Mouse (Mus musculus) lung, postnatal 4 days (tissue): ENCODE data around the gene Chil1.

ENCODE experiments used
- DNase-seq, 2 experiments: peaks; one replicate each; pipeline ENCODE4 v3.0.0; 2021

Gene Chil1

DNA sequence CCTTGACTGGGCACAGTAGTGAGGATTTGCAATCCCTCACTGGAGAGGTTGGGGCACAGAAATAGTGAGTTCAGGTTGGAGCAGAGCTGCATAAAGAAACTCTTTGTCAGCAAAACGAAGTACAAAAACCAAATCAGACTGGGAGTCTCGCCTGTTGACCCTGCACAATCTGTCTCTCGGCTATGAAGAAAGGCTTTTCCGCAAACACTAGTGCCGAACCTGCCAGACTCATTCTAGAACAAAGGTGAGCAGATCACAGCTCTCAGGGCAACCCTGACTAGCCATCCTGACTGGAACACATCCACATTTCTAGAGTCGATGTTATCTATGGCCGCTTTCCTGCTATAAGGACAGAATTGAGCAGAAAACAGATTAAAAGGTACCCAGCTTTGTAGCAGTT is 8.9 kb upstream of the Chil1 start:
- DNase-seq = no peak

DNA sequence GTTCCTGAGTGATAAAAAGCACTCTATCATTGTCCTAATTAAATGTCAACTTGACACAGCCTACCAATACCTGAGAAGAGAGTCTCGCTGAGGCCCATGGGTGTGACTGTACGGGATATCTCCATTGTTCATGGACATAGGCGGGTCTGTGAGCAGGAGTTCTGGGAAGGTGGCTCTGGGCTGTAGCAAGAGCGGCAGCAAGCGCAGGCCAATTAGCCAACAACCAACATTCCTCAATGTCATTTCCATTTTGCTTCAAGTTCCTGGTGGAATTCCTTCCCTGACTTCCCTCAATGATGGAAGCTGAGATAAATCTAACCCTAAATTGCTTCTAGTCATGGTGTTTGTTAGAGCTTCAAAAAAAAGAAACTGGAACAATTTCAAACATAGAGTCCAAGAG is 4.0 kb upstream of the Chil1 start:
- no peak for DNase-seq

DNA sequence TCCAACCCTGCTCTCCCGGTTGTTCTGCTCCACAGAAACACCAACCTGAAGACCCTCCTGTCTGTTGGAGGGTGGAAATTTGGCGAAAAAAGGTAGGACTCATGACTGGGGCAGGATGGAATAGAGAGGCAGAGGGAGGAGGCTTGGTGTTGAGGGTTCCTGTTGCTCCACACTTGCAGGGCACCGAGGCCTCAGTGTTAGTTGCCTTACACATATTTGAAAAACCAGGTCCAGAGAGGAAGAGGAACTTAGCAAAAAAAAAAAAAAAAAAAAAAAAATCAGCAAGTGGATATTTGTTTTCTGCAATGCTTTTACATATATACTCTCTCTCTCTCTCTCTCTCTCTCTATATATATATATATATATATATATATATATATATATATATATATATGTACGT is 2.1 kb downstream of the Chil1 start:
- no peak for DNase-seq

DNA sequence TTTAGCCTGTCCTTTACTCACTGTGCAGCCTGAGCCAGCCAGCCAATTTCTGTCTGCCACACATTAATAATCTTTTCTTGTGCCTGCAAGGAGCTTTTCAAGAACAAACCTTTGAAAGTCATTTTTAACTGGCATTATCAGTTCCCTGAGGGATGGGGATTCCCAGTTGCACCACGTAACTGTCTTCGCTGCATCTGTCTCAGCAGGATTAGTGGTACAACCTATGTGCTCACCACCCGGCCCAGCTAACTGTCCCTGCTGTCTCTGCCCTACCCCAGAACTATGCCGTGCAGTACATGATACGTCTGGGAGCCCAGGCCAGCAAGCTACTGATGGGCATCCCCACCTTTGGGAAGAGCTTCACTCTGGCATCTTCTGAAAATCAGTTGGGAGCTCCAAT is 6.2 kb downstream of the Chil1 start:
- no peak for DNase-seq

DNA sequence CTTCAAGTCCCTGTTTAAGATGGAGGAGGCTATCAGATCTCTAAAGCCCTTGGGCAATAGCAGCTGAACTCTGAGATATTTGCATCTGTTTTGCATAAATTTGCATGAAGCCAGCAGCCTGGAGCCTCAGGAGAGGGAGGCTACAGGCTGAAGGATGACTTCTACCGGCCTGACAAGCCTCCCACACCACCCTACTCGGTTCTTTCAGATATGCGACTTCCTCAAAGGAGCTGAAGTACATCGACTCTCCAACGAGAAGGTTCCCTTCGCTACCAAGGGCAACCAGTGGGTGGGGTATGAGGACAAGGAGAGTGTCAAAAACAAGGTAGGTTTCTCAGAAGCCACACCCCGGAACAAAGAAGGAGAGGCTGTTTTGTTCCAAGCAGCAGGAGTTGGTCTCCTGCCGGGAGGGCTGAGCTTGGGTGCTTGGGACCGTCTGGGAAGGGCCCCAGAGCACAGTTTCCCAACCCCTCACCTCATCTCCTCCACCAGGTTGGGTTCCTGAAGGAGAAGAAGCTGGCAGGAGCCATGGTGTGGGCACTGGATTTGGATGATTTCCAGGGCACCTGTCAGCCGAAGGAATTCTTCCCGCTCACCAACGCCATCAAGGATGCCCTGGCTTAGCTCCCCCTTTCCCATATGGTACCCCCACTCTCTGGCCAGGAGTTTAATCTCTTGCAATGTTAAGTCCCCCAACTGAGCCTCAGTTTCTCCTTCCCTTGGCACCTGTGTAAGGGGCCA is 7.2 kb downstream of the Chil1 start:
- DNase-seq = peak; percentile 71 to 75

DNA sequence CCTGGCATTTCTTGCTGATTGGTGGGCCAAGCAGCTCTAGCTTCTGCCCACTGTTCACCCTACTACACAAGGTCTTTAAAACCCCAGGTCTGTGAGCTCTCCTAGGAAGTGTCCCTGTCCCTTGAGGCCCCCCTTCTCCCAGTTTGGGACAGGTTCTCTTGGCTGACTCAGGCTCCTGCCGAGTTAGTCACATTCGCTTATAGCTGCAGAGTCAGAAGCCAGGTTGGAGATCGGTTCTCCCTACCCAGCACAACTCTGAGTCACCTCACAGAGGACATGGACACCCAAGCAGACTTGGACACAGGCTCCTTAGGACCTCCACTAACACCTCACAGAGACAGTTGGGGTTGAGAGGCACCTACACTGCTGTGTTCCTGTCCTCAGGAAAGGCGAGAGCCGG is 9.2 kb downstream of the Chil1 start:
- no peak for DNase-seq

DNA sequence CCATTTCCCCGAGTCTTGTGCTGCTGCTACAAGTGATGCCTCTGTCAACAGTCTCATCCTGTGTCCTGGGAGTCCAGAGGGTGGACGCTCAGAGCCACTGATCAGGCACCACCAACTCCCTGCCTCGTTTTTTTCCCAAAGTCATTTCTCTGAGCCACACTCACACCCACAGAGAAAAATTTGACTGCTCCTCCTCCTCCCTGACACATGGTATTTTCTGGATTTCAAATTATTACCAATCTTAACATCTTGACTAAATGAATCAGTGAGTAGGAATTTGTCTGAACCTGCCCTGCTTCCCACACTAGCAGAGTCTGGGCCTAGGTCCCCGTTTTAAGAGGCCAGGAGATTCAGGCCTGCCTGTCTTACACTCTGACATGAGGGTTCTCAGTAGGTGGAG is 10.0 kb downstream of the Chil1 start:
- no peak for DNase-seq

DNA sequence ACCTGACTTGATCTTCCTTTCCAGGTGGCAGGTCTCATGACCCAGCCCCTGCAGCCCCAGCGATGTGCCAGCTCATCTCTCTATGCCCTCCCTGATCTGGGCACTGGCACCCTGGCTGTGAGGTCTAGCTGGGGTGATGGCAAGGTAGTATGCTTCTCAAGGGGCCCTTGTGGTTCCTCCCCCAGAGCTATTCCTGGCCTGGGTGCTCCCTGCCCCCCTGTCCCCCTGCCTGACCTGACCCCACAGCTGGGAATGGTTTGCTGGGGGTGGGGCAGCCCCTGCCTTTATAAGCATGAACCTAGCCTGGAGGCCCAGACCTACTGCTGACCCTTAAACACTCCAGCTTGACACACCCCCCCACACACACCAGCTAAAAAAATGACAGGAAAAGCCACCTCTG is 11.2 kb downstream of the Chil1 start, which contains the start of gene Mybph:
Gene Mybph (plus strand): TSS at position 323 of the 400 bp plus-strand sequence.
- no peak for DNase-seq

DNA sequence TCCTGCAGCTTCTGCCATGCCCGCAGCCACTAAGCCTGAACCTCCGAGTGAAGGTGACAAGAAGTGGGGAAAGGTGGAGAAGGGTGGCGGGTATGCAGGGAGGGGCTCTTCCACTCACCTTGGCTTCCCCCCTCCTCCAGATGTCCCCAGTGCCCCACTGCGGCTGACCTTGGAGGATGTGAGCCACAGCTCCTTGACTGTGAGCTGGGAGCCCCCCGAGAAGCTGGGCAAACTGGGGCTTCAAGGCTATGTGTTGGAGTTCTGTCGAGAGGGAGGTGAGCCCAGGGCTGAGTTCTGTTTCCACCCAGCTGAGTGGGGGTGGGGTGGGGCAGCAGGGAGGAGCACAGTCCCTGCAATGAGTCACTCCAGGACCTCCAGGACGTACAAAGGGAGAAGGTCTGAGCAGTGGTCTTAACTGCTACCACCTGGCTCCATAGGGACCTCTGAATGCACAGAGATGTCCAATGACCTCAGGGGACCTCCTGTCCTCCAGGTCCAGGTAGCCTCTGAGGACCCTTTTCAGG is 11.8 kb downstream of the Chil1 start:
- DNase-seq = no peak

DNA sequence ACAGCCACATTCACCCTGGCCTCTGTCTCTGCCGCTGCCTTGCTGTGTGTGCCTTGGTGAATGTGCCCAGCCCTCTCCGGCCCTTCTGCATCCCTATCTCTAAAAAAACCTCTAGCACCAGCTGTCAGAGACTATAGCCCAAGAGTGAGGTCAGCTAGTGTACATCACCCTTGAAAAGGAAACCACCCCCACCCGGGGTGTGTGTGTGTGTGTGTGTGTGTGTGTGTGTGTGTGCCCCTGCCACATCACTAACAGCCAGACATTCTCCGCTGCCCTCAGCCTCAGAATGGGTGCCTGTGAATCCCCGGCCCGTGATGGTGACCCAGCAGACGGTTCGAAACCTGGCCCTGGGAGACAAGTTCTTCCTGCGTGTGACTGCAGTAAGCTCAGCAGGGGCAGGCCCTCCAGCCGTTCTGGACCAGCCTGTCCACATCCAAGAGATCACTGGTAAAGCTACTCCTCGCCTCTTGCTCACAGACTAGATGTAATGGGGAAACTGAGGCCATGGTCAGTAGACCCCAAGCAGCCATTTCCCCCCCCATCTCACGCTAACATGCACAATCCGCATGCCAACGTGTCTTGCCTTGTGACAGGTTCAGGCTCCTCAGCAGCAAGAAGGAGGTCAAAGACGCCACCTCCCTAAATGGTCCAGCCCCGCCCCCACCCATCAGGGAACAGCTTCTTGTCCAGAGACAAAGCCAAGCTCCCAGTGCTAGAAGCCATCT is 12.5 kb downstream of the Chil1 start:
- no peak for DNase-seq

DNA sequence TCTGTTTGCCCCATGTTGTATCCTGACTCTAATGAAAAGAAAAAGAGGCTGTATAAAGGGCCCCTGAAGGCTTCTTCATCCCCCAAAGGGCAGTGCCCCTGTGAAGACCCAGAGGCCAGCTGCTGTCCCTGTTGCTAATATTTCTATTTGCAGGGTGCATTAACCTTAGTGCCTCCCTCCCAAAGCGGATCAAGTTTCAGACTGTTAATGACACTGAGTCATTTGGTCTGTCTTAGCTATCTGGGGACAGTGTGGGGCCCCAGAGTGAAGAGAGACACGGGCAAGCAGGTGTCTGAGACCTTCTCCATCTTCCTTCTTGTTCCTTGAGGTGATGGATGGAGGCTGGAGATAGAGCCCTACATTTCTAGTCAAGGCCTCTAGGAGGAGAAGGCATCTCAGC is 13.1 kb downstream of the Chil1 start:
- DNase-seq = no peak

DNA sequence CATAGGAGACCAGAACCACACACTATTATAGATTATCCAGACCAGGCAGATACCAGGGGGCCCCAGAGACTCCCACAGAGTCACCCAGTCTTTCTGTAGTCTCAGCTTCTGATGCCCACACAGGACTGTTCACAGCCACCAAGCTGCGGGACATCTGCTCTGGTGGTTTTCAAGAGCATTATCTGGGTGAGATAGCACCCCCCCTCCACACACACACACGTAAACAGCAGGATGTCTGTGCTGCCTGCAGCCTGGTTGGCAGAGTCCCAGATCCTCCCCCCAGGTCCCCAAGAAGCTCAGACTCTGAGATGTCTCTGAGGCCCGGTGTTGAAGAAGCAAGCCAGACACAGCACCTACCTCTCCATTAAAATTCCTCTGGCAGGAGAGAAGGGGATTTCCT is 13.6 kb downstream of the Chil1 start:
- DNase-seq = no peak

DNA sequence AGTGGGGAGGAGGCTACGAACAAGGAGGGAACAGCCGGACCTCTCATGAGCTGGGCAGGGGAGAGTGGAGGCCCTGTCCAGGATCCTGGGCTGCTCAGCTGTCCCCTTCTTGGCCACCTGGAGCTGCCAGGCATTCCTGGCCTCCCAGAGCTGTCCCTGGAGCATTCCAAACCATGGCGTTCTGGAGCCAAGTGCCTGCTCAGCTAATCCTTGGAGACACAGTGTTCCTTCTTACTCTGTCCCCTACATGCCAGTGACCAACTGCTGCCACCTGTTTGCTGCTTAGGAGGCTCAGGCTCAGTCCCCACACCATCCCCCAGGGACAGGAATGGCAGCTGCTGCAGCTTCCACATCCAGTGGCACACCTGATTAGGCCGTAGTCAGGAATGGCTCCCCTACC is 14.0 kb downstream of the Chil1 start:
- DNase-seq = peak; percentile 21 to 51

DNA sequence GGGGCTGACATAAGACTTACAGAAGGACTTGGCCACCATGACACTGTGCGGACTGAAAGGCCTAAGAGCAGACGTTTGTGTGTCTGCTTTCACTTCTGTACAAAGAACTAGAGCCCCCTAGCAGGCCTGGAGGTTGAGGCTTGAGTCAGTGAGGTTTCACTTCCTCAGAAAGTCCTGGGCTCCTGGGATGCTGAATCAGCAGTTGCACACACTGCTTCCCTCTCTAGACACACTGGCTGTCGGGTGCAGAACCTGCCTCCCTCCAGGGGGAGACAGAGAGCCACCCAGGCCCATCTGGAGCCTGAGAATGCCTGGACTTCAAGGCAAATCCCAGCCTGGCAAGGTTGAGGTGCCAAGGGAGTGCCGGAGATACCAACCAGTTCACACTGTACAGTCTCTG is 14.4 kb downstream of the Chil1 start:
- DNase-seq = peak; percentile 82 to 84

DNA sequence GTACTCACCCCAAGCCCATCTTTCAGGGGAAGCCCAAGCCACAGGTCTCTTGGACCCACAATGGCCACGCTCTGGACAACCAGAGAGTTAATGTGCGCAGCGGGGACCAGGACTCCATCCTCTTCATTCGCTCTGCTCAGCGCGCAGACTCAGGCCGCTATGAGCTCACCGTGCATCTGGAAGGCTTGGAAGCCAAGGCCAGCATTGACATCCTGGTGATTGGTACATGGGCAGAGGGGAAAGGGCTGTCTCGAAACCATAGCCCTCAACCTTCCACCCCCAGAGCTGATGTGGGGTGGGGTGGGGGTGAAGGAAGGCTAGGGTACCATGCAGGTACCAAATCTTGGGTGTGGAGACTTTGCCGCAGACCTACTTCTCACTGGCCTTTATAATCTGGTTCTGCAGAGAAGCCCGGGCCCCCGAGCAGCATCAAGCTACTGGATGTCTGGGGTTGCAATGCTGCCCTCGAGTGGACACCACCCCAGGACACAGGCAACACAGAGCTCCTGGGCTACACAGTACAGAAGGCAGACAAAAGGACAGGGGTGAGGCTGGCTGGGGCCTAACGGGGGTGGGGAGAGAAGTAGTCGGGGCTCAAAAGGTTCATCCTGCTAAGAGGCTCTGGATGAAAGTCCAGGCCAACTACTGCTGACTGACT is 15.5 kb downstream of the Chil1 start:
- DNase-seq = no peak

DNA sequence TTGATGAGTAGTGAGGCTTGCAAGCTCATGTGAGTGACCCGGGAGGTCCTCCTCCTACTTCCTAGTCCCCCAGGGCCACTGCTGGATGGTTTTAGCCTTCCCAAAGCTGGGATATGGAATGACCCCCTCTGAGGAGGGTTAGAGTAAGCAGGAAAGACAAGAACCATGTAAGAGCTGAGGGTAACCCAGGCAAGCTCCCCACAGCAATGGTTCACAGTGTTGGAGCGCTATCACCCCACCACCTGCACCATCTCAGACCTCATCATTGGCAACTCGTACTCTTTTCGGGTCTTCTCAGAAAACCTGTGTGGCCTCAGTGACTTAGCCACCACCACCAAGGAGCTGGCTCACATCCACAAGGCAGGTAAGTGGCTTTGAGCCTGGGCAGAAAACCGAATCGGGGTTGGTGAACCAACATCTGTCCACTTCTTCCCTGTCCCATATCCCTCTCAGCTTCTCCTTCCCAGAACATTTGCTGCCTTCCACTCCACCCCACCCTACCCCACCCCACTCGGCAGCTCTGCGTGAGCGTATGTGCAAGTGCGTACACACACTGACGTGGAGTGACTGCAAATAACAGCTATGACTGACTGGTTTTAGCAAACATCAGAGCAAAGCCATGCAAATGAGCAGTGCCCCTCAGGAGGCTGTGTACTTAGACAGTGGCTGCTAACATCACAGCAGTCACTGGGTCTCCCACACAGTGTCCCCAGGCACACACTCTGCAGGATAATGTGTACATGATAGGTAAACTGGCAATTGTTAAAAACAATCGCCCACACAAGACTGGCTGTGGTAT is 16.4 kb downstream of the Chil1 start:
- DNase-seq = no peak

DNA sequence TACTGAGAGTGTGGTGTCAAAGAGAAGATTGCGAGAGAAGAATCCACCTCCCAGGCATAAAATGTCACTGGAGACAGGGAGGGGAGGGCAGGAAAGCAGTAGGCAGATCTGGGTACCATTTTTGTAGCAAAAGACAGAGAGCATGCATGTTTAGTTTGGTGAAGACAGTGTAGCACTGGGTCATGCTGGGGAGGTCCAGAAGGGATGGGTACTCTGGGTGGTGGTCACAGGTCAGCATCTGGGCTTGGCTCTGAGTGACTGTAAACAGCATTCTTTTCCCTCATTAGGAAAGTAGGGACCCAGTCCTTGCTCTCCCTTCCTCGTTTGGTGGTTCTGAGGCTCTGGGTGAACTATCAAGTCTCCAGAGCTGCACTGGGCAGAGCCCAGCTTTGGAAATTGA is 18.5 kb downstream of the Chil1 start:
- no peak for DNase-seq

DNA sequence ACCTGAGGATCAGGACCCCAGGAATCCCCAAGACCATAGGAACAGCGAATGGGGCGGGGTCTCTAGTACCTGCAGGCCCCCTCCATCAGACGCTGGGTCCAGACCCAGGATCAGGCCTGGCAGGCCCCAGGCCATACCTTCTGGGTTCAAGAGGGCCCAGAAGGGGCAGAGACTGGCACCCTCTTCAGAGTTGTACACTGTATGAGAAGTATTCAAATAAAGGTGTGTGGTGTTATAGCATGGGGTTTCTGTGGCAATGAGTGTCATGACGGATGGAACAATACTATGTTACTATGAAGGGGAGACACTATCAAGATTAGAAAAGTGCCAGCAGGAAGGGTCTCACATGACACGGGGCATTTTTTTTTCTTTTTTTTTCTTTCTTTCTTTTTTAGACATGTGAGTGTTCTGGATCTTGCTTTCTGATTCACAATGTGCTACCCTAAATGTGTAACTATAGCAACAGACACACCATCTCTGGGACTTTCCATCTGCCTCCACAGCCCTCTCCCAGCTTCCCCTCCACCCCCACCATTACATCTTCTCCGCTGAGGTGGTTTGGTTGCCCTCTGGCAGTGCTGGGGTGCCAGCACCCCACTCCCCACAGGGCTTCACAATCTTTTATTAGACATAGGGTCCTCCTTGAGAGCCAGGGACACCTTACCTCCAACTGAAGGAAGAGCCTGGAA is 19.2 kb downstream of the Chil1 start:
- DNase-seq = no peak

DNA sequence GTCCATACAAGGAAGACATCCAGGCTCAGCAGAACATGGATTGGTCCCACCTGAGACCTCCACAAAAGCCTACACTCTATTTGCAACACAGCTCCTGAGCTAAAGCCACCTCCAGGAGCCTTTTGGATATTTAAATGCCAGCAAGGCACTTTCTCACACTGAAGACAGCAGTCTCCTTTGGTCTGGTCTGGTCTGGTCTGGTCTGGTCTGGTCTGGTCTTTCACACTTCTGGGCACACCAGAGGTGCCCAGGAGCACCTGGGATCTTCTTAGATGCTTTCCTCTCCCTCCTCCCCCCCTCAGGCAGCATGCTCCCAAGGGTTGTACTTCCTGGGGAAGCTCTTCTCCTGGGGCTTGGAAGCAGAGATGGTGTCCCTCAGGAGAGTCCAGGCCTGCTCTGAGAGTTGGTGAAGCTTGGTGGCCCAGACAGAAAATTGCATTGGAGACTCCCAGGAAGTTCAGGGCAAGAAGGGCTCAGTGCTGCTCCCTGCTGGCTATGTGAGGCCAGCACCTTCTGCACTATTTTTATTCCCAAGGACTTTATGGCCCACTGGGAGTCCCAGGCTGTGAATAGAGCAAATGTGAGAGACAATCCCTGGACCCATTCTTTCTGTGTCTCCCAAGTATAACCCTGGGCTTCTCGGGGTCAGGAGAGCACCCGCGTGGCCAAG is 19.9 kb downstream of the Chil1 start:
- DNase-seq = peak; percentile 75 to 79

DNA sequence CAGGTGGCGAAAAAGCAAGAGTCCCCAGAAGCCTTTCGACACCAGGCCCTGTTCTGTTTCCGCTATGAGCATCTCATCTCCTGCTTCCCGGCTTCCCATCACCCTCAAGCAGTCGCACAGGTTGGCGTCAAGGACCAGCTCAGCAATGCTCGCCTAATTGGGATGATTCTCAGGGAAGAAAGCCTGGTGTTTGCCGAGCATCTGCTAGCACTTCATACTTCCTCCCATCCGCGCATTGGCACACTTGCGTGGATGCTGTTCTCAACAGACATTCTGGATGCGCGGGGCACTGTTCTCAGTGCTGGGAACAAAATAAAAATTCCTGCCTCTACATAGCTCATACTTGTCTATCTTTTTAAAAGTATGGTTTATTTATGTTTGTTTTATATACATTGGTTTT is 22.3 kb downstream of the Chil1 start:
- no peak for DNase-seq

DNA sequence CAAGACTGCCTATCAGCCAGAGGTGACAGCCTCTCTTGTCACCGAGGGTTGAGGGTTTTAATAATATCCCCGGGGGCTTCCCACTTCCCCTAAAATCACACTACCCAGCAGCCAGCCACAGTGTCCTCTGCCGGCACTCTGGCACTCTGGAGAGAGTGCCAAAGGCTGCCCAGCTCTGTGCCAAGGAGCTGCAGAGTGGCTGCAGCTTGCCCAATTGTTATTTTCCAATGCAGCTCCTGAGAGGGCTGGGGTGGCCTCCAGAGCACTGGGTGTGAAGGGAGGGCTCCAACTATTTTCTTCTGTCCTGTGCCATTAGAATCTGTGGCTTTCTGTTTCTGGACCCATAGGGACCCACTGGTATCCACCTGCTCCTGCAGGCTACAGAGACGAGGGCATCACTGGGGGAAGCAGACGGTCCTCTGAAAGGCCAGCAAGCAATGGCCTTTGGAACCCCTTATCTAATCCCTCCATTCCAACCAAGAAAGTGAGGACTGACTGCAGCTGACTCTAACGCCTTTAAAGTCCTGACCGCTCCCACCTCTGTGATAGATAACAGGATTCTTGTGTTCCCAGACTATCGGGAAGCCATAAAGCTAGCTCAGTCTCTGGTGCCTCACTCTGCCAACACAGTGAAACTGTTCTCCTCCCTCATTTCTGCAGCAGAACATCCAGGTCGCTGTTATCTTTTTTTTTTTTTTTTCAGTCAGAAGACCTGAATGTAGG is 23.5 kb downstream of the Chil1 start:
- DNase-seq = no peak
